Mouse (Mus musculus) cerebellum, adult 9-11 months (tissue): ENCODE measurements at regions not wholly inside any gene's neighbourhood (a gene's known extent, or its start where the extent isn't known, plus 50 kb on each side); places are given as distances from the start of the nearest gene placed in this dataset.

ENCODE experiments used
- DNase-seq: peaks from one replicate; pipeline ENCODE4 v3.0.0; 2022

GRCm38 (mm10) chr13:110450526-110450925, 55.7 kb downstream of the Plk2 start:
- DNase-seq: no peak

GRCm38 (mm10) chr13:110452009-110452525, 57.2 kb downstream of the Plk2 start:
- no peak for DNase-seq

- DNase-seq: no peak
These were observed 60.2 kb downstream of the Plk2 start for GRCm38 (mm10) chr13:110455085-110455484.

- DNase-seq: no peak
These were observed 60.8 kb downstream of the Plk2 start for GRCm38 (mm10) chr13:110455569-110456196.

GRCm38 (mm10) chr13:110458701-110459100, 63.9 kb downstream of the Plk2 start:
- peak; percentile 38 for DNase-seq

- no peak for DNase-seq
These were observed 66.7 kb downstream of the Plk2 start for GRCm38 (mm10) chr13:110461581-110461980.

GRCm38 (mm10) chr13:110471526-110471925, 76.7 kb downstream of the Plk2 start:
- no peak for DNase-seq

- DNase-seq: no peak
These were observed 82.9 kb downstream of the Plk2 start for GRCm38 (mm10) chr13:110477709-110478108.

- DNase-seq: no peak
These were observed 89.6 kb downstream of the Plk2 start for GRCm38 (mm10) chr13:110484358-110484940.

GRCm38 (mm10) chr13:110485515-110485914, 90.7 kb downstream of the Plk2 start:
- DNase-seq: no peak

GRCm38 (mm10) chr13:110490166-110490565, 95.3 kb downstream of the Plk2 start:
- DNase-seq: no peak

GRCm38 (mm10) chr13:110492296-110493001, 97.6 kb downstream of the Plk2 start:
- no peak for DNase-seq

- DNase-seq: no peak
These were observed 98.2 kb downstream of the Plk2 start for GRCm38 (mm10) chr13:110493002-110493552.

- no peak for DNase-seq
These were observed 102.6 kb downstream of the Plk2 start for GRCm38 (mm10) chr13:110497461-110497860.

- DNase-seq: no peak
These were observed 113.0 kb downstream of the Plk2 start for GRCm38 (mm10) chr13:110507814-110508362.

GRCm38 (mm10) chr13:110517986-110518385, 123.1 kb downstream of the Plk2 start:
- no peak for DNase-seq

GRCm38 (mm10) chr13:110522974-110523373, 128.1 kb downstream of the Plk2 start:
- DNase-seq: no peak

- DNase-seq: no peak
These were observed 132.8 kb downstream of the Plk2 start for GRCm38 (mm10) chr13:110527681-110528080.

- no peak for DNase-seq
These were observed 134.8 kb downstream of the Plk2 start for GRCm38 (mm10) chr13:110529624-110530023.

GRCm38 (mm10) chr13:110534320-110534764, 139.5 kb downstream of the Plk2 start:
- no peak for DNase-seq

- no peak for DNase-seq
These were observed 140.9 kb downstream of the Plk2 start for GRCm38 (mm10) chr13:110535785-110536184.

- no peak for DNase-seq
These were observed 143.2 kb downstream of the Plk2 start for GRCm38 (mm10) chr13:110537960-110538463.
